Mouse (Mus musculus): Measurements from ENCODE around the gene Zfp853. TPM values are rescaled to one million over a fixed set of nuclear protein-coding genes. Genes with fewer than 3 reads are reported as not detected.

Gene Zfp853
- polyA plus RNA-seq, 1 experiment: 10.4 TPM

- Histone ChIP-seq H3K4me1 (ENCODE audit: control insufficient read depth, insufficient read depth, low read length) (peaks cover 6% of the 10 kb centered on the region), H3K4me3 (ENCODE audit: insufficient read depth, low read length) (no peak overlapping the region), H3K27ac (ENCODE audit: insufficient read depth, low read length) (peak overlapping the region; percentile 10; the same call in 1 of the 2 replicates)
- TF ChIP-seq POLR2A (IDR thresholded peaks at IDR 0.05; ENCODE audit: extremely low read depth, insufficient read depth, low read length) (no peak), CTCF (IDR thresholded peaks at IDR 0.05; ENCODE audit: extremely low read depth, insufficient read depth, low read length) (no peak)
These were observed 31.8 kb downstream of the Zfp853 start for GRCm38 (mm10) chr5:143261636-143262035.

- no peak for TF ChIP-seq POLR2A (IDR thresholded peaks at IDR 0.05; ENCODE audit: extremely low read depth, insufficient read depth, low read length)
- no peak for TF ChIP-seq CTCF (IDR thresholded peaks at IDR 0.05; ENCODE audit: extremely low read depth, insufficient read depth, low read length)
- Histone ChIP-seq H3K4me3 (ENCODE audit: insufficient read depth, low read length) (no peak overlapping the region), H3K4me1 (ENCODE audit: control insufficient read depth, insufficient read depth, low read length) (no peaks in the 10 kb centered on the region; the same call in 1 of the 2 replicates), H3K27ac (ENCODE audit: insufficient read depth, low read length) (no peak overlapping the region)
These were observed 37.6 kb downstream of the Zfp853 start for GRCm38 (mm10) chr5:143255802-143256201.

GRCm38 (mm10) chr5:143255131-143255519 is 38.3 kb downstream of the Zfp853 start:
- TF ChIP-seq CTCF (IDR thresholded peaks at IDR 0.05; ENCODE audit: extremely low read depth, insufficient read depth, low read length): no peak
- TF ChIP-seq POLR2A (IDR thresholded peaks at IDR 0.05; ENCODE audit: extremely low read depth, insufficient read depth, low read length): no peak
- Histone ChIP-seq H3K4me1 (ENCODE audit: control insufficient read depth, insufficient read depth, low read length) (no peaks in the 10 kb centered on the region), H3K4me3 (ENCODE audit: insufficient read depth, low read length) (no peak overlapping the region), H3K27ac (ENCODE audit: insufficient read depth, low read length) (no peak overlapping the region)

GRCm38 (mm10) chr5:143254487-143255130 is 38.8 kb downstream of the Zfp853 start:
- Histone ChIP-seq H3K27ac (ENCODE audit: insufficient read depth, low read length) (no peak overlapping the region), H3K4me1 (ENCODE audit: control insufficient read depth, insufficient read depth, low read length) (no peaks in the 10 kb centered on the region), H3K4me3 (ENCODE audit: insufficient read depth, low read length) (no peak overlapping the region)
- no peak for TF ChIP-seq POLR2A (IDR thresholded peaks at IDR 0.05; ENCODE audit: extremely low read depth, insufficient read depth, low read length)

- TF ChIP-seq POLR2A (IDR thresholded peaks at IDR 0.05; ENCODE audit: extremely low read depth, insufficient read depth, low read length) (no peak), CTCF (IDR thresholded peaks at IDR 0.05; ENCODE audit: extremely low read depth, insufficient read depth, low read length) (no peak)
- Histone ChIP-seq H3K4me1 (ENCODE audit: control insufficient read depth, insufficient read depth, low read length) (no peaks in the 10 kb centered on the region), H3K27ac (ENCODE audit: insufficient read depth, low read length) (no peak overlapping the region), H3K4me3 (ENCODE audit: insufficient read depth, low read length) (no peak overlapping the region)
These were observed 39.4 kb downstream of the Zfp853 start for GRCm38 (mm10) chr5:143253881-143254486.

GRCm38 (mm10) chr5:143253186-143253880 is 40.1 kb downstream of the Zfp853 start:
- TF ChIP-seq CTCF (IDR thresholded peaks at IDR 0.05; ENCODE audit: extremely low read depth, insufficient read depth, low read length): no peak
- no peak for TF ChIP-seq POLR2A (IDR thresholded peaks at IDR 0.05; ENCODE audit: extremely low read depth, insufficient read depth, low read length)
- Histone ChIP-seq H3K27ac (ENCODE audit: insufficient read depth, low read length) (peak overlapping the region; percentile 46; the same call in 1 of the 2 replicates), H3K4me3 (ENCODE audit: insufficient read depth, low read length) (no peak overlapping the region), H3K4me1 (ENCODE audit: control insufficient read depth, insufficient read depth, low read length) (no peaks in the 10 kb centered on the region)

- TF ChIP-seq CTCF (IDR thresholded peaks at IDR 0.05; ENCODE audit: extremely low read depth, insufficient read depth, low read length) (no peak), POLR2A (IDR thresholded peaks at IDR 0.05; ENCODE audit: extremely low read depth, insufficient read depth, low read length) (no peak)
- Histone ChIP-seq H3K4me3 (ENCODE audit: insufficient read depth, low read length) (no peak overlapping the region), H3K27ac (ENCODE audit: insufficient read depth, low read length) (no peak overlapping the region), H3K4me1 (ENCODE audit: control insufficient read depth, insufficient read depth, low read length) (no peaks in the 10 kb centered on the region)
These were observed 40.6 kb downstream of the Zfp853 start for GRCm38 (mm10) chr5:143252791-143253185.

- no peak overlapping the region for H3K27ac ChIP-seq (ENCODE audit: insufficient read depth, low read length)
- H3K4me3 ChIP-seq (ENCODE audit: insufficient read depth, low read length): no peak overlapping the region
- TF ChIP-seq CTCF (IDR thresholded peaks at IDR 0.05; ENCODE audit: extremely low read depth, insufficient read depth, low read length): no peak
- TF ChIP-seq POLR2A (IDR thresholded peaks at IDR 0.05; ENCODE audit: extremely low read depth, insufficient read depth, low read length): 0 out of 2 replicates have a peak, but pooled peaks have one; percentile 7
- no peaks in the 10 kb centered on the region for H3K4me1 ChIP-seq (ENCODE audit: control insufficient read depth, insufficient read depth, low read length)
These were observed 41.4 kb downstream of the Zfp853 start for GRCm38 (mm10) chr5:143252039-143252438.

- H3K4me1 ChIP-seq (ENCODE audit: control insufficient read depth, insufficient read depth, low read length): no peaks in the 10 kb centered on the region
- H3K27ac ChIP-seq (ENCODE audit: insufficient read depth, low read length): no peak overlapping the region
- TF ChIP-seq CTCF (IDR thresholded peaks at IDR 0.05; ENCODE audit: extremely low read depth, insufficient read depth, low read length) (no peak), POLR2A (IDR thresholded peaks at IDR 0.05; ENCODE audit: extremely low read depth, insufficient read depth, low read length) (no peak)
- H3K4me3 ChIP-seq (ENCODE audit: insufficient read depth, low read length): no peak overlapping the region
These were observed 48.5 kb downstream of the Zfp853 start for GRCm38 (mm10) chr5:143244926-143245325.

Other genes starting within 250 kb of the Zfp853 start
- gene Rnf216, start 180.6 kb downstream of the Zfp853 start, polyA plus RNA-seq (2012; rRNA removed): 27.7 and 28.5 TPM in 2 replicates
- gene Olfr718-ps1, start 146.0 kb downstream of the Zfp853 start, polyA plus RNA-seq (2012; rRNA removed): not detected in 2 replicates
- gene Rbak, start 112.8 kb downstream of the Zfp853 start, polyA plus RNA-seq (2012; rRNA removed): 10.0 and 12.5 TPM in 2 replicates
- not detected in 2 replicates for gene Spdye4b, start 112.6 kb downstream of the Zfp853 start, polyA plus RNA-seq (2012; rRNA removed)
- gene Spdye4a, start 66.7 kb downstream of the Zfp853 start, polyA plus RNA-seq (2012; rRNA removed): 0.11 TPM in 1 of 2 replicates, not detected in the other
- 21.9 and 22.7 TPM in 2 replicates for gene Zfp12, start 58.5 kb downstream of the Zfp853 start, polyA plus RNA-seq (2012; rRNA removed)
- gene Zfp316, start 23.6 kb downstream of the Zfp853 start, polyA plus RNA-seq (2012; rRNA removed): 13.9 and 15.8 TPM in 2 replicates
- 16.3 and 16.9 TPM in 2 replicates for gene E130309D02Rik, start 21.7 kb upstream of the Zfp853 start, polyA plus RNA-seq (2012; rRNA removed)
- gene Zdhhc4, start 35.6 kb upstream of the Zfp853 start, polyA plus RNA-seq (2012; rRNA removed): 67.2 and 67.6 TPM in 2 replicates
- gene Grid2ip, start 63.7 kb upstream of the Zfp853 start, polyA plus RNA-seq (2012; rRNA removed): 2.3 and 3.0 TPM in 2 replicates
- gene Kdelr2, start 110.2 kb upstream of the Zfp853 start, polyA plus RNA-seq (2012; rRNA removed): 27.3 and 30.3 TPM in 2 replicates
- gene Daglb, start 171.0 kb upstream of the Zfp853 start, polyA plus RNA-seq (2012; rRNA removed): 30.4 and 32.4 TPM in 2 replicates
- gene Rac1, start 234.4 kb upstream of the Zfp853 start, polyA plus RNA-seq (2012; rRNA removed): 516 and 529 TPM in 2 replicates

Measured in cortical plate, adult 2 months (tissue).